Mouse (Mus musculus): Measurements from ENCODE around the gene Diras2.

Gene Diras2

DNA sequence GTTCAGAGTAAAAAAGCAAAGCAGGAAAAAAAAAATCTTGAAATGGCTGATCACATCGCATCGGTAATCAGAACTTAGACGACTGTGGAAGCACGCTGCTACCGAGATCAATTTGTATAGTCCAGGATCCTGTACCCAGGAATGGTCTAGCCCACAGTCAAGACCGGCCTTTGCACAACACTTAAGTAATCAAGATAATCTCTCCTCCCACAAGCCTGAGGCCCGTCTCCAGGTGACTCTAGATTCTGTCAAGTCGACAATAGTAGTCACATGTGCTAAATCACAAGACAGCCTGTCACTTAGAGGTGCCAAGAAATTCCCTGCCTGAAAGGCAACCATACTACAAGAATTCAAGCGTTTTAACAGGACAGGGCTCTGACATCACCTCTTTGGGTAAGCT, at the start of gene Diras2:
Diras2 (minus strand) TSS at position 159 of the 400 bp plus-strand sequence.
- no peak for DNase-seq (ENCODE audit: low read depth, low spot score)

DNA sequence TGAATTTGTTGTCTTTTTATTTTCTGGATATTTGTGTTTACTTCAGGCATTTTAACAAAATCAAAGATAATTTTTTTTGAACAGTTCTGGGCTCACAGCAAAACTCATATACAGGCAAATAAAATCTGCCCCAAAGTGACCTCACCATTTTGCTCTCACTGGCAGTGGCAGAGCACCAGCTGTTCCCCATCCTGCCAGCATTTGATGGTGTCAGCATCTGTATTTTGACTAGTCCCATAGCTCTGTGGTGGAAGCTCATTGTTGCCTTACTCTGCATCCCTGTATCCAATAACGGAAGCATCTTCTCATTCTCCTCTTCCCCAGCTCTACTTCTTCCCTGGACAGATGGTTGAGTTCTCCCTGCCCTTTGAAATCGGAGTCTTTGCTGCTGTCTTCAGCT, 47.7 kb upstream of the Diras2 start:
- DNase-seq (ENCODE audit: low read depth, low spot score), result no peak

DNA sequence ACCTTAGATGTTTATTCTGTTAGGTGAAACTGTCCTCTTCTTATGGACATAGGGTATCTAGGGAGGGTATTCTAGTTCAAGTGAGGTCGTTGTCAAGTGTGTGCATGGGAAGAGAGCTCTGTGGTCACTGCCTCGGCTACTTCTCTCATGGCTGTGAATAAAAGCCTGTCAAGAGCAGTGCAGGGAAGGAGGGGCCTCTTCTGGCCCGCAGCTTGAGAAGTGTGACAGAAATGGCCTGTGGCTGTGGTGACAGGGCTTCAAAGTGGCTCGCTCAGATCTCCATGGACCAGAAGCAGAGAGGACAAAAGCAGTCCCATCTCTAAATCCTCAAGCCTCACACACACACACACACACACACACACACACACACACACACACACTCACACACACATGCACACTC, 46.9 kb upstream of the Diras2 start:
- DNase-seq (ENCODE audit: low read depth, low spot score), result no peak

DNA sequence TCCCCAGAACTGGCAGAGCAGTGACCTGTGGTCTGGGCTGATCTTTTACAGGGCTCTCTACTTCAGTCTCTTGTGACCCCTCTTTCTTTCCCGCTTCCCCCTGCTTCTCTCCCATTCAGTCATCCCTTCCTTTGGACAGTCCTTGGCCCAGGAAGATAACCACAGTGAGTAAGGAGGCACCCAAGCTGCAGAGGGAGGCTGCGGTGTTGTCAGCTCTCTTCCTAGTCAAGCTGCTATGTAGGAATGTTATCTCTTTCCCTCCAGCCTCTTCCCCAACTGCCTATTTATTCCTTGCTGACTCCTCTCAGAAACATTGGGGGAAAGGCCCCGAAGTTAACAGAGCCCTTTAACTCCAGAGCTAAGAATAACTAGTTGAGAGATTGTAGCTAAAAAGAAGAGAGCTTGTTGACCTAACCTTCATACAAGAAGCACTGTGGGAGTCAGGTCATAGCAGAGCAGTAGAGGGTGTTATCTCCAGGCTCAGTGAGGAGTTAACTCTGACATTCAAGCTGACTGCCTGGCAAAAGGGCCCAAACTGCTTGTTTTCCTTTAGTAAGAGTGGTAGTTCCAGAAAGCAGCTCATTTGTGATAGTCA, 46.3 kb upstream of the Diras2 start:
- no peak for DNase-seq (ENCODE audit: low read depth, low spot score)

DNA sequence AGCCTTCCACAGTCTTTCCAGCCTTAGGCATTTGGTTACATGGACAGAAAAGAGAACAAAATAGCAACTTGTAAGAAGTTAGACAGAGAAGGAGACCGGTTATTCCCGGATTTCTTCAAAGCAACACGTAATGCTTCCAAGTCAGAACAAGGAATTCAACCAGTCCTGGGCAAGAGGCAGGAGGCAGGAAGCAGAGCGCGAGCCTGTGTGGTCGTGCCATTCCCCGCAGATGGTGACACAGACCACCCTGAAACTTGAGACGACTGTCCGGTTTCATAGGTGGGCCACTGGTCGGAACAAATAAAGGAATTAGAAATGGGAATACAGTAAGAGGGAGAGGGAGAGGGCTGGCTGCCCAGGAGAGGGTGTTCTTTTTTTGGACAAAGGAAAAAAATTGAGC, 45.8 kb upstream of the Diras2 start:
- no peak for DNase-seq (ENCODE audit: low read depth, low spot score)

DNA sequence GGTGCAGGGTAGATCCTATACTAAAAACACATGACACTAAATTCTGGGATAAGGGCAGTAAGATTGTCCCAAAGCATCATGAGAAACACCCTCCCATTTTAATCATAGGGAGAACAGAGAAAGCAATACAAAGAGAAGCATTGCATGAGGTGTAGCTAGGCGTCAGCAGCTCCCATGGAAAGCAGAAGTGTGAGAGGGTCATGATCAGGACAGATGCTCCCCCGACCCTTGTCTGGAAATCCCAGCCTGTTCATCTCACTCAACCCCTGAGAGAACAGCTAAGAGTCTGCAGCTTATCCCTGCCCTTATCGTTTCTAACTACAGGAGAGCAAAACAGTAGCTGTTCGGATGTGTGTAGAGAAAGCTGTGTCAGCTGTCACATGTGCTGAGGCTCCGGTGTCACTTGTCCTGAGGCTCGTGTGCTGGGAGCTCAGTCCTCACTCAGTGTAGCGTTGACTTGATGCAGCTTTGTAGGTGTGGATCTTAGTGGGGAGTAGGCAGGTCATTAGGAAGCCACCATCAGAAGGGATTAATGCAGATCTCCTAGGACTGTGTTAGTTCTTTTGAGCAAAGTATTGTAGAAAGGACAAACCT, 45.0 kb upstream of the Diras2 start:
- DNase-seq (ENCODE audit: low read depth, low spot score), result no peak

DNA sequence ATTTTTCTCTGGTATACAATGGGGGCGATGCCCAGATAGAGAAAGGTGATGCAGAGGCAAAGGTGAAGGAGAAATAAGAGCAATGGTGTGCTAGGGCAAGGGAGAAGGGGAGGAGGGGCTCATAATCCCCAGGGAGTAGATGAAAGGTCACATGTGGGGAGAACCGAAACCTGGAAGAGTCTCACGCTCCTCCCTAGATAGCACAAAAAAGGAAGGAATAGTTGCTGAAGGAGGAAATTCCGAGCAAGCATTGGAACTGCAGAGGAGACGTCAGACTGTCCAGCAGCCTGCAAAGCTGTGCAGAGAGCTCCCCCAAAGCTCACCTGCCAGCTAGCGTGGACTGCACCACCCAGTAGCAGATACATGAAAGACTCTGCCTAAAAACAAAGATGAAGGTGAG, 44.4 kb upstream of the Diras2 start:
- no peak for DNase-seq (ENCODE audit: low read depth, low spot score)

DNA sequence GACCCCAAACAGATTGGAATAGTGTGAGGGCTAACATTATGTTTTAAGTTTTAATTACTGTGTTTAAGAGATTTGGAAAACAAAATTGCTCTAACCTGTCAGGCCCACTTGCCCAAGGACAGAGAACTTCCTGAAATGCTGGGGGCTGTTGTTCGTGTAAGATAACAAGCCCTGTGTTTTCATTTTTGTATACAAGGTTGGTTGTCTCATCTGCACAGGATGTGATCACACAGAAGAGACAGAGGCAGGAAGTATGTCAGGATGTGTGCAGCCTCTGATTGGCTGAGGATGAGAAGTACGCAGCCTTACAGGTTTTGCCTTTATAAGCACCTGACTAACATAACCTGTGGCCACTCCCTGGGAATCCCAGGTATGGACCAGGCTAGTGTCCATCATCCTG, 43.2 kb upstream of the Diras2 start:
- no peak for DNase-seq (ENCODE audit: low read depth, low spot score)

DNA sequence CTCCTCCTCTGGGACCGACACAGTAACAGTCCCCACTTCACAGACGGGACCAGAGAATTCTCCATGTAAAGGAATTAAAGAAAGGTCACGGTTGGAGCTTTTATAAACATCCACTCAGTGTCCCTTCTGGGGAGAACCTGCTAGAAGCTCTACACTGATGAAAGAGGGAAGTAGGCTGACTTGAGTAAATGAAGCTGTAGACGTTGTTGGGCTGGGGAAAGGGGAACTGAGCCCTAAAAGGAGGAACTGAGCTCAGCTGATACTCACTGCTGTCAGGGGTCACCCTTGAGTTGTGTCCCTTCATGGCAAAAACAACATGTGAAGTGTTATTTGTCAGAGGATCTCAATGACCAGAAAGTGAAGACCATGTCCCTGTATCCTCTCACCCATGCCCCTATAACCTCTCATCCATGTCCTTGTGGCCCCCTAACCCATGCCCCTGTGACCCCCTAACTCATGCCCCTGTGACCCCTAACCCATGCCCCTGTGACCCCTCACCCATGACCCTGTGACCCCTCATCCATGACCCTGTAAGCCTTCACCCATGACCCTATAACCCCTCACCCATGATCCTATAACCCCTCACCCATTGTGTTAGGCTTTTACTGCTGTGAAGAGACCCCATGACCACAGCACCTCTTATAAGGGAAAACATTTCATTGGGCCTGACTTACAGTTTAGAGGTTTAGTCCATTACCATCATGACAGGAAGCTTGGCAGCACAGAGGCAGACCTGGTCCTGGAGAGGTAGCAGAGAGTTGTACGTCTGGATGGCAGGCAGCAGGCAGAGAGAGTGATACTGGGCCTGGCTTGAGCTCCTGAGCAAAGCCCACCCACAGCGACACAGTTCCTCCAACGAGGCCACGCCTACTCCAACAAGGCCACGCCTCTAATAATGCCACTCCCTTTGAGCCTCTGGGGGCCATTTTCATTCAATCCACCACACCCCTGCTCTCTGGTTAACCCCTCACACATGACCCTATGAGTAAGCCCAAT, 41.7 kb upstream of the Diras2 start:
- DNase-seq (ENCODE audit: low read depth, low spot score), result no peak

DNA sequence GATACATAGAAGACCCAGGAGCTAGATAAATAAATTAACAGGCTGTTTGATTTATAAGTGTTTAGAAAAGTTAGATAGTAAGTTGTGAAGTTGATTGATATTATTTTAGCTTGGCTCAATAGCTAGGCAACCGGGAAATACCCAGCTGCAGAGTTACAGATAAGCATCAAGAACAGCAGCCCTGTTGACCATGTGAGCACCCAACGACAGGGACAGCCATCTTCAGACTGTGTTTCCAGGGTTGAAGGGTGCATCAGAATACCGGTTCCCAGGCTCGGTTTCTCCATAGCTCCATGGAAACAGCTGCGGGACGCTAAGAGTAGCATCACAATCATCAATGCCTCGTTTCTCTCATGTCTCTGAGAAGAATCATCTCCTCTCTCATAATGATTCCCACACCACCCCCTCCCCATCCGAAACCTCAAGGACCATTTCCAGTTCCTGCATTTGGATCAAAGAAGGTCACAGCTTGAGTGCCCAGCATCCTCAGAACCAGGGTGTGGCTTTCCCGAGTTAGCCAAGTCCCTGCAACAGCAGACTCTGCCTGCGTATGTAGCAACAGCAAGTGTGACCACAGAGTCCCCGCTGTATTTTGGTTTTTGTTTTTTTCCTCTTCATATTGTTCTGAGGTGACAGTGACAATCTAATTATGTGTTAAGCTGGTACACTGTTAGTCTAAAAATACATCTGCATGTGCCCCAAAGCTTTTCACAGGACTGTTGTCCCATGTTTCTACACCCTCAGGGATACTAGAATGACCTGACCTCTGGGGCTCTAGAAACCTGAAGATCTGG, 40.7 kb upstream of the Diras2 start:
- no peak for DNase-seq (ENCODE audit: low read depth, low spot score)

DNA sequence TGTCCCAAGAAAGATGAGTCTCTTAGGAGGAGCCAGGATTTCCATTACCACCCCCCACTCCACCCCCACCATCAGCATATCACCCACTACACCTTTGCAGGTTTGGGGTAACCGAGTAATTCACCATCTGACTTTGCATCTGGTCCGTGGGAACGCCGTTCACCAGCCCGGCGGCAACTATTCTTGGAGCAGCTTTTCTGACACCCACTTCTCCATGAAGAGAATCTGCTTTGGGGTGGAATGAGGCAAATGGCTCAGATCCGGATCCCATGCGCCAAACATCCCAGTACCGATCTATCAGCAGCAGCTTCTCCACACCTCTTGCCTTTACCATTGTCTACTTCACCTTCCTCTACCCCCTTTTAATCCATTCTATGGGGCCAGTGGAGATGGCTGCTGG, 39.2 kb upstream of the Diras2 start:
- no peak for DNase-seq (ENCODE audit: low read depth, low spot score)

DNA sequence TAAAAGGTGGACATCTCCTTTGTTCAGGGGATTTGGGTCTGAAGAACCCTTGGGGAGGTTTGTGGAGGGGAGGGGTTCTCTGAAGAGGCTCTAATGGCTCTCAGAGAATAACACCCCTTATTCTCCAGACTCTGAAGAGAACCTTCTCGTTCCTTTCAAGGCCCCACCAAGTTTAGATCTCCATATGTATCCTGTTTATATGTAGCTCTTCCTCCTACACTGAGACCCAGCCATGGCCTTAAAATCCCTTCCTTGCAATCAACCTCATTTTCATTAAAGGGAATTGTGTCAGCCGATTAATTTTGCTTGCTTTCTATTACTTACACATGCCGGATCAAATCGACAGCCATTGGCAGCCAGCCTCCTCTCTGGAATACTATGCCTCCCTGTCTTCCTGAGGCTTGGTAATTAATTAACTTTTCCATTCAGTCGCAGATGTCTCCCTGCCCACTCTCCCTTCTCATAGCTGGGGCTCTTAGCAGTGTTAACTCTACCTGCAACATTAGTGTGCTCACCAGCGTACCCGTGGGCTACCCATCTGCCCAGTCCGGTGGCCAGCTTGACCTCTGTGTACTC, 38.2 kb upstream of the Diras2 start:
- DNase-seq (ENCODE audit: low read depth, low spot score), result no peak

DNA sequence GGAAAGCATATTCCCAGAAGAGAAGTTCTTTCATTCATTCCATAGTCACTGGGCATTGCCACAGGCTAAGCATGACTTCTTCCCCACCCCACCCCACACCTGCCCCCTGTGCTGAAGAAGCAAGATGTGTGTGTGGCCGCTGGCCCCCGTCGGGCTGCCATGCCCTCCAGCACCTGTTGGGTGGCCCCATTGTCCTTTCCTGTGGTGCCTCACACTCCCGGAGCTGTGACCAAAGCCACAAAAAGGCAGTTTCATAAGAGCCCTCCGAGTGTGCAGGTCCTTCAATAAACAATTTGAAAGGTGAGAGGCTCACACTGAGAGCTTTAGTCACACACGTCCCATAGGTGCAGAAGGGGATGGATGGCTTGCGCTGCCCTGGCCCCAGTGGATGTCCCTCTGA, 35.7 kb upstream of the Diras2 start:
- no peak for DNase-seq (ENCODE audit: low read depth, low spot score)

DNA sequence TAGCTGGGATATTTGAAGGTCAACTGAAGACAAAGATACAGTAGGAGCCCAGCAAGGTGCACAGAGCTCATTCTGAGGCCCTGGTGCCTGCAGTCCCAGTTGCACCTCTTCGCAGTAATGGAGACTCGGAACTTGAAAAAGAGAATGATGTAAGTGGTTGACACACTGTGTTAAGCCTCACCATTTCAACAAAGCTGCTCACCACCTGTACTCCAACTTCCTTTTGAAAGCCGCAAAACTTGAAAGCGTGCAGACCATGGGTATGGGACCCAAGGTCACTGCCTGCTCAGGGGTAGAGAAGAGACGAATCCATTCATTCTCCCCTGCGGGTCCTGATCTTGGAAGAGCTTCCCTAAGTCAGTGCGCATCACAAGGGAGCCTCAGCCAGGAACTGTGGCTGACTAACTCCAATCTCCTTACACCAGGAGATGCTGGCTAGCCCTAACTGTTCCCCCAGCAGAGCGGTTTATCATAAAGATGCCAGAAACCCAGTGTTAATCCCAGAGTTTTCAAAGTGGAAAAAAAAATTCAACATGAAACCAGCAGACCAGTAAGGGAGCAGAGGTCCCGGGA, 35.2 kb upstream of the Diras2 start:
- DNase-seq (ENCODE audit: low read depth, low spot score), result no peak

DNA sequence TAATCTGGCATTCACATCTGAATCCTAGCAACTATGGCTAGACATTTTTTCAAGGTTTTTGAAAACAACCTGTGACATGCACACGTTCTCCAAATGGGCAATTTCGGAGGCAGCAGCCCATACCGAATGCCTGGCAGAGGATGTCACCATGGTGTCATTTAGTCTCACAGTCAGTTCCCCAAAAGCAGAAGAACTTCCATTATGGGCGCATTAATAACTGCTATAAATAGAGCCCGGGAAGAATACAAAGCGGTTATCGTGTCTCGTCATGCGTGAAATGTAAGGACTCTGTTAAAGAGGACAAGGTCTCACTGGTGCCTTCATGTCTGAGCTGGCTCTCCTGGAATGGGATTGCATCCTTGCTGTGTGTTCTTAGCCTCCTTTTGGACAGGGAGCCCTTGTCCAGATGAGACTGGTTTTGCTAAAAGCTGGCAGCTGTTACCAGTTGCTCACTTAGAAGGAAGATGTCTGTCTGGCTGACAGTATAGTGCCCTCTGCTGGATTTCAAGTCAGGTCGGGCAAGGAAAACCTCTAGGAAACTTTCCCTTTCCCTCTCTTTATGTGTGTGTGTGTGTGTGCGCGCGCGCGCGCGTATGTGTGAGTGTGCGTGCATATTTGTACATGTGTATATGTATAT, 34.1 kb upstream of the Diras2 start:
- DNase-seq (ENCODE audit: low read depth, low spot score), result no peak

DNA sequence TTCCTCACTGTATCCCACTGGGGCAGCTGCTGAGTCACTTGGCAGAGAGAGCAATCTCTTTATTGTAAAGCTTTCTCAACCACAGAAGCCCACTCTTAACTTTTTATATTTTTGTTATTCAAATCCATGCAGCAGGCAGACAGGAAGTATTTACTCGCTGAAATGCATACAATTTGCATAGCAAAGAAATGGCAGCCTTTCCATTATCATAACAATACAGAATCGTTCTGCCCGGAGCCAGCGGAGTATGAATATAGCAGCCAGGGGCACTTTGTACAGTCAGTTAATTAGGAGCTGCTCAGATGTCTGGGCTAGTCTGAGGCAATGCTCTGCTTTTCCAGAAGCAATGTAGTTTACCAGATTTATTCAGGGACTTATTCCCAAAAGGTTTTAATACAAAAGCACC, 31.1 kb upstream of the Diras2 start:
- DNase-seq (ENCODE audit: low read depth, low spot score), result no peak

DNA sequence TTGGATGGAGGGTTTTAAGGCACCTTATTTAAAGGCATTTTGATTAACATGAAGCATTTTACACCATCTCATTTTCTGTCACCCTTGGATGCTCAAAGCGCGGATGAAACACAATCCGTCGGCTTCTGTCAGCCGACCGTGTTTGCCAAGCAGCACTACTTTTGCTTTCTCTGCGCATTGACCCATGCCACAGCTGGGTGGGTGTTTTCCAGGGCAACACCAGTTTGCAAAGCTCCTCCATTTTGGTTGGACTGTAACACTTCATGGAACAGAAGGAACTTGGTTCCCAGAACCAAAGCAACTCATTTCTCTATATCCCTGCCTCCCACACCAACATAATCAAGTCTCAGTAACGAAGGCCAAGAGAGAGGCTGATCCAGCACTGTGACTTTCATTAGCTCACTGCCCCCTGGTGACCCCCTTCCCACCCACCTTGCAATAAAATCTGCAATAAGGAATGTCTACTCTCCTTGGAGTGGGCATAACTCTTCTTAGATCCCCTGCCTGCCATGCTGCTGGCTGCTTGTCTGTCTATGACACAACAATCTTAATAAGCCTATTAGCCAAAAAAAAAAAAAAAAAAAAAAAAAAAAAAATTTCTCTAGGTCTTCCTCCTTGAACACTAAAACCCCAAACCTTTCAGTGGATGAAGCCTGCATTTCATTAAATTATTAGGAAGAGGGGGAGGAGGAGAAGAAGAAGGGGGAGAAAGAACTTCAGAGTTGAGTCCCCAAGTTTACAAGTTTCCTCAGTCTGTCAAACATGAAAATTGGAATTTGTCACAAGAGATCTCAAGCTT, 30.5 kb upstream of the Diras2 start:
- DNase-seq (ENCODE audit: low read depth, low spot score), result no peak

DNA sequence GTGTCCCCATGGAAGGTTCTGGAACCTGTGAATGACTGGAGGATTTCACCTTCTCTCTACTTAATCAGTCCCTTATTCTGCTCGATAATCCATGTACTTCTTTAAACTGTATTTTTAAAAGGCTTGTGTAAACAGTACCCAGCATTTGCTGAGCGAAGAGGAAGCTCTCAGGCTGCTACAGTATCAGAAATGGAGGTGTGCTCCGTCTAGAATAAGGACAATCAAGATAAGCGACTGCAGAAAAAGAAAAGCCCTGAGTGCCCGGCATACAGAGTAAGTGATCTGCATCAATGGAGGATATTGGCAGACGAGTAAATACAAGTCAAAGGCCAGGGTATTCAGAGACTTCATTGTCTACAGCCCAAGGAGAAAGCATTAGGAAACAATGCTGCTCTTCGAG, 26.3 kb upstream of the Diras2 start:
- DNase-seq (ENCODE audit: low read depth, low spot score), result no peak

DNA sequence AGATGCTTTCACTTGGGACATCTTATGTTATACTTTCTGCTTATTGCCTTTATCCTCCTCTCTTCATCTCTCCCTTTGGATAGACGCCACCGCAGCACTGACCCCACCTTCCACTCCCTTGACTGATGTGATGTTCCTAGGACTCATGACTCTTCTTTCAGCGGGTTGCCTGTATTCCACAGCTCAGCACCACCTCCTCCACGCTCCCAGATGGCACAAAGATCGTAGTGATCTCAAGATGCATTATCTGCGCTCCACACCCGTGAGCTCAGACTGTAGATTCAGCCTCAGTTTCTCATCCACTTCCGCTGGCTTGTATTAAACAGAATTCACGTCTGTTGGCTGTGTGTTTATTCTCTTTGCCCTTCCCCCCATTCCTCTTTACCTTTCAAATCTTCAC, 23.6 kb upstream of the Diras2 start:
- DNase-seq (ENCODE audit: low read depth, low spot score), result no peak

All from retina, postnatal 7 days (tissue).